Mouse (Mus musculus): Measurements from ENCODE around the gene Atox1. TPM values are rescaled to one million over a fixed set of nuclear protein-coding genes. Genes with fewer than 3 reads are reported as not detected.

Gene Atox1
- polyA plus RNA-seq, 1 experiment from 2014 or later = 443 TPM

- H3K36me3 ChIP-seq = peaks cover 28% of the 10 kb centered on the region
- peak within 1 kb of the TSS; percentile 99 for H3K9ac ChIP-seq
- H3K27ac ChIP-seq = peak within 1 kb of the TSS; percentile 90
- no peaks in the 10 kb centered on the region for H3K27me3 ChIP-seq
- peak; percentile 98 for ATAC-seq (ENCODE audit: insufficient number of reproducible peaks, insufficient read depth, low FRiP score, low TSS enrichment, low read depth)
- under 1% methylated on average over 57 of the region's 57 CpGs for WGBS
- H3K4me2 ChIP-seq = peak within 1 kb of the TSS; percentile 79
- H3K9me3 ChIP-seq = no peaks in the 10 kb centered on the region
- peaks cover 28% of the 10 kb centered on the region for H3K4me1 ChIP-seq
- peak within 1 kb of the TSS; percentile 95 for H3K4me3 ChIP-seq
Observed at GRCm38 (mm10) chr11:55469048-55469843, 8.2 kb upstream of the Atox1 start, which contains the start of gene G3bp1. TSS of gene G3bp1 (plus strand) at chr11:55469685.

- Histone ChIP-seq H3K36me3 (peaks cover 21% of the 10 kb centered on the region), H3K4me3 (peak overlapping the region; percentile 95), H3K4me1 (peaks cover 26% of the 10 kb centered on the region), H3K27me3 (no peaks in the 10 kb centered on the region), H3K9ac (peak overlapping the region; percentile 80), H3K27ac (peak overlapping the region; percentile 90), H3K9me3 (no peaks in the 10 kb centered on the region), H3K4me2 (peak overlapping the region; percentile 73)
- no peak for ATAC-seq (ENCODE audit: insufficient number of reproducible peaks, insufficient read depth, low FRiP score, low TSS enrichment, low read depth)
- WGBS = 4% methylated on average over 17 of the region's 17 CpGs
Observed at GRCm38 (mm10) chr11:55468611-55469047, 7.6 kb upstream of the Atox1 start.

- Histone ChIP-seq H3K4me3 (peak overlapping the region; percentile 95), H3K36me3 (peaks cover 16% of the 10 kb centered on the region), H3K27ac (peak overlapping the region; percentile 90; the same call in 1 of the 2 replicates), H3K9me3 (no peaks in the 10 kb centered on the region), H3K4me1 (peaks cover 22% of the 10 kb centered on the region), H3K9ac (peak overlapping the region; percentile 80), H3K4me2 (peak overlapping the region; percentile 73), H3K27me3 (no peaks in the 10 kb centered on the region)
- ATAC-seq (ENCODE audit: insufficient number of reproducible peaks, insufficient read depth, low FRiP score, low TSS enrichment, low read depth) = no peak
- 73% methylated on average over 10 of the region's 10 CpGs for WGBS
Observed at GRCm38 (mm10) chr11:55468012-55468411, 7.0 kb upstream of the Atox1 start.

- ATAC-seq (ENCODE audit: insufficient number of reproducible peaks, insufficient read depth, low FRiP score, low TSS enrichment, low read depth) = no peak
- Histone ChIP-seq H3K27me3 (no peaks in the 10 kb centered on the region), H3K9me3 (no peaks in the 10 kb centered on the region), H3K4me3 (no peak overlapping the region), H3K36me3 (no peaks in the 10 kb centered on the region), H3K4me2 (no peak overlapping the region), H3K4me1 (peaks cover 13% of the 10 kb centered on the region), H3K9ac (no peak overlapping the region), H3K27ac (no peak overlapping the region)
- WGBS = 82% methylated on average over 3 of the region's 3 CpGs
Observed at GRCm38 (mm10) chr11:55465177-55465576, 4.1 kb upstream of the Atox1 start.

GRCm38 (mm10) chr11:55464707-55465106 lies 3.7 kb upstream of the Atox1 start:
- no peaks in the 10 kb centered on the region for H3K36me3 ChIP-seq
- WGBS = 85% methylated on average over 10 of the region's 10 CpGs
- peaks cover 18% of the 10 kb centered on the region for H3K4me1 ChIP-seq
- H3K27ac ChIP-seq = no peak overlapping the region
- H3K4me2 ChIP-seq = no peak overlapping the region
- no peaks in the 10 kb centered on the region for H3K27me3 ChIP-seq
- no peak overlapping the region for H3K9ac ChIP-seq
- H3K4me3 ChIP-seq = no peak overlapping the region
- no peak for ATAC-seq (ENCODE audit: insufficient number of reproducible peaks, insufficient read depth, low FRiP score, low TSS enrichment, low read depth)
- no peaks in the 10 kb centered on the region for H3K9me3 ChIP-seq

- no peak overlapping the region for H3K9ac ChIP-seq
Observed at GRCm38 (mm10) chr11:55462149-55462548, 1.1 kb upstream of the Atox1 start.

GRCm38 (mm10) chr11:55460559-55461018 lies 450 bp downstream of the Atox1 start:
- under 1% methylated on average over 17 of the region's 17 CpGs for WGBS
- peak; percentile 28 for ATAC-seq (ENCODE audit: insufficient number of reproducible peaks, insufficient read depth, low FRiP score, low TSS enrichment, low read depth)

More at GRCm38 (mm10) chr11:55462149-55462548, 1.1 kb upstream of the Atox1 start:
- Histone ChIP-seq H3K4me3 (no peak overlapping the region), H3K9me3 (no peaks in the 10 kb centered on the region), H3K4me2 (no peak overlapping the region), H3K27me3 (no peaks in the 10 kb centered on the region), H3K4me1 (peaks cover 24% of the 10 kb centered on the region), H3K36me3 (peaks cover 5% of the 10 kb centered on the region; the same call in 1 of the 2 replicates), H3K27ac (no peak overlapping the region)
- 94% methylated on average over 9 of the region's 9 CpGs for WGBS
- no peak for ATAC-seq (ENCODE audit: insufficient number of reproducible peaks, insufficient read depth, low FRiP score, low TSS enrichment, low read depth)

GRCm38 (mm10) chr11:55459850-55460558 lies 1.0 kb downstream of the Atox1 start:
- Histone ChIP-seq H3K4me3 (peak overlapping the region; percentile 81), H3K4me1 (peaks cover 35% of the 10 kb centered on the region), H3K9ac (peak overlapping the region; percentile 78), H3K27ac (peak overlapping the region; percentile 81), H3K36me3 (peaks cover 7% of the 10 kb centered on the region; the same call in 1 of the 2 replicates), H3K9me3 (no peaks in the 10 kb centered on the region), H3K4me2 (peak overlapping the region; percentile 77), H3K27me3 (no peaks in the 10 kb centered on the region)
- no peak for ATAC-seq (ENCODE audit: insufficient number of reproducible peaks, insufficient read depth, low FRiP score, low TSS enrichment, low read depth)
- 23% methylated on average over 3 of the region's 3 CpGs for WGBS

More at GRCm38 (mm10) chr11:55460559-55461018, 450 bp downstream of the Atox1 start:
- Histone ChIP-seq H3K4me2 (peak overlapping the region; percentile 77), H3K9ac (peak overlapping the region; percentile 78), H3K9me3 (no peaks in the 10 kb centered on the region), H3K4me1 (peaks cover 35% of the 10 kb centered on the region), H3K4me3 (peak overlapping the region; percentile 81), H3K27ac (peak overlapping the region; percentile 81), H3K36me3 (peaks cover 5% of the 10 kb centered on the region; the same call in 1 of the 2 replicates), H3K27me3 (no peaks in the 10 kb centered on the region)

- H3K4me2 ChIP-seq = no peak overlapping the region
- no peak for ATAC-seq (ENCODE audit: insufficient number of reproducible peaks, insufficient read depth, low FRiP score, low TSS enrichment, low read depth)
- H3K27me3 ChIP-seq = no peaks in the 10 kb centered on the region
- H3K9me3 ChIP-seq = no peaks in the 10 kb centered on the region
- H3K27ac ChIP-seq = no peak overlapping the region
- H3K4me1 ChIP-seq = peaks cover 35% of the 10 kb centered on the region
- no peak overlapping the region for H3K9ac ChIP-seq
- no peak overlapping the region for H3K4me3 ChIP-seq
- H3K36me3 ChIP-seq = peaks cover 22% of the 10 kb centered on the region
- WGBS = 45% methylated on average over 4 of the region's 4 CpGs
Observed at GRCm38 (mm10) chr11:55458501-55458900, 2.5 kb downstream of the Atox1 start.

GRCm38 (mm10) chr11:55455166-55455565 lies 5.9 kb downstream of the Atox1 start:
- peaks cover 47% of the 10 kb centered on the region for H3K36me3 ChIP-seq
- ATAC-seq (ENCODE audit: insufficient number of reproducible peaks, insufficient read depth, low FRiP score, low TSS enrichment, low read depth) = no peak
- 85% methylated on average over 2 of the region's 2 CpGs for WGBS

GRCm38 (mm10) chr11:55453640-55454039 lies 7.4 kb downstream of the Atox1 start:
- no peak overlapping the region for H3K27ac ChIP-seq
- WGBS = 94% methylated on average over 4 of the region's 4 CpGs
- no peak overlapping the region for H3K4me3 ChIP-seq
- ATAC-seq (ENCODE audit: insufficient number of reproducible peaks, insufficient read depth, low FRiP score, low TSS enrichment, low read depth) = no peak
- H3K9me3 ChIP-seq = no peaks in the 10 kb centered on the region
- H3K36me3 ChIP-seq = peaks cover 63% of the 10 kb centered on the region
- H3K27me3 ChIP-seq = no peaks in the 10 kb centered on the region
- H3K4me1 ChIP-seq = peaks cover 18% of the 10 kb centered on the region
- H3K4me2 ChIP-seq = no peak overlapping the region
- H3K9ac ChIP-seq = no peak overlapping the region

More at GRCm38 (mm10) chr11:55455166-55455565, 5.9 kb downstream of the Atox1 start:
- H3K4me2 ChIP-seq = no peak overlapping the region
- H3K9ac ChIP-seq = no peak overlapping the region
- H3K4me3 ChIP-seq = no peak overlapping the region
- peaks cover 31% of the 10 kb centered on the region for H3K4me1 ChIP-seq
- H3K27ac ChIP-seq = no peak overlapping the region
- H3K9me3 ChIP-seq = no peaks in the 10 kb centered on the region
- H3K27me3 ChIP-seq = no peaks in the 10 kb centered on the region

All from embryonic facial prominence, embryonic 13.5 days (tissue).